Comparison of ENCODE assay signal across 31 mouse cellular contexts in the genomic region with DNA sequence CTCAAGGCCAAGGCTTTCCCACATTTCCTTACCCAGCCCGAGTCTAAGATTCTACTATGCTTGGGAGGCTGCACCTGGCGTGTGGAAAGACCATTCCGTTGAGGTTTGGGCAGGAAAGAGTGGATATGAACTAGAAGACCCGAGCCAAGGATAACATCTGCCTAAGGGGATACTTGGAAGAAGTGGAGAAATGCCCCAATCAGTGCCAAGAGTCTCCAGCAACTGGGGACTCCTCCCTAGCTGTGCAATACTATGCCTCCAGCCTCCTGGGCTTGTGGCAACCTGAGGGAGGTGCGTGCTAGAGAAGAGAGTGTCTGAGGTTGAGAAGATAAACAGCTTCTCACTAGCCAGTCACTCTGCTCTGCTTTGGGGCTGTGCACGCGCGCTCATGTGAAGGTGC. TPM values are rescaled to one million over a fixed set of nuclear protein-coding genes. Genes with fewer than 3 reads are reported as not detected.
A peak's percentile ranks its signal among the peaks of the same experiment; 100 is the strongest.
DNase-seq lines count a peak whose midpoint lies in the region; ATAC-seq lines count a peak whose summit lies in the region.
"Had no signal": no experiment of that assay in that cellular context is flagged by ENCODE, and none has a peak within 500 bp of the region (broad histone marks: within the 10 kb centered on the region; RNA-seq: fewer than 3 reads in every experiment).

No protein-coding gene starts in this region.

- H3K4me2 ChIP-seq in midbrain, embryonic 11.5 days, result no peak overlapping the region
- H3K4me2 ChIP-seq in midbrain, embryonic 15.5 days, result no peak overlapping the region
- H3K4me2 ChIP-seq: embryonic facial prominence, embryonic 13.5 days; forebrain, embryonic 15.5 days; heart, embryonic 12.5 days; intestine, embryonic 15.5 days; liver, embryonic 11.5 days; lung, embryonic 15.5 days; neural tube, embryonic 12.5 days had no signal

- no peaks in the 10 kb centered on the region for H3K9me3 ChIP-seq in midbrain, embryonic 11.5 days (ENCODE audit: control insufficient read depth, low read length)
- H3K9me3 ChIP-seq in midbrain, embryonic 15.5 days, result no peaks in the 10 kb centered on the region
- H3K9me3 ChIP-seq: forebrain, embryonic 15.5 days; intestine, embryonic 15.5 days; lung, embryonic 15.5 days; neural tube, embryonic 12.5 days had no signal

- H3K9ac ChIP-seq in midbrain, embryonic 11.5 days (ENCODE audit: low read length), result no peak overlapping the region
- no peak overlapping the region for H3K9ac ChIP-seq in midbrain, embryonic 15.5 days
- H3K9ac ChIP-seq: embryonic facial prominence, embryonic 13.5 days; forebrain, embryonic 15.5 days; heart, embryonic 12.5 days; intestine, embryonic 15.5 days; lung, embryonic 15.5 days; neural tube, embryonic 12.5 days had no signal

- DNase-seq in frontal cortex, postnatal 36 days (ENCODE audit: low spot score in 2 of 2), result no peak
- DNase-seq in midbrain, embryonic 11.5 days (ENCODE audit: low spot score, missing footprints), result peak; percentile 10
- DNase-seq in 3T3-L1 (ENCODE audit: low read depth, low spot score), result peak; percentile 50
- peak; percentile 99 for DNase-seq in gonadal fat pad, adult 2 months (ENCODE audit: low read depth)
- no peak for DNase-seq in cerebellum, postnatal 10 days
- DNase-seq in cerebellum, adult 9-11 months, result no peak
- DNase-seq: adrenal gland, postnatal 36 days; B cell, adult 2 months; cerebellum, adult 2 months; cerebellum, postnatal 36 days; heart, postnatal 10 days; kidney, adult 8-10 months; layer of hippocampus, postnatal 36 days; left cerebral cortex, postnatal 4 days; right cerebral cortex, adult 18-20 months; thymus, adult 2 months; thymus, postnatal 36 days had no signal

- WGBS in midbrain, embryonic 11.5 days, result 89% methylated on average over 8 of the region's 8 CpGs
- 89% methylated on average over 8 of the region's 8 CpGs for WGBS in midbrain, embryonic 15.5 days

- peak; percentile 72 for ATAC-seq in frontal cortex, adult (ENCODE audit: low TSS enrichment)
- no peak for ATAC-seq in midbrain, embryonic 11.5 days (ENCODE audit: low FRiP score)
- no peak for ATAC-seq in midbrain, embryonic 15.5 days (replicated peaks)
- ATAC-seq: forebrain, embryonic 15.5 days; hindbrain, embryonic 16.5 days; intestine, embryonic 15.5 days had no signal

- no peaks in the 10 kb centered on the region for H3K27me3 ChIP-seq in midbrain, embryonic 11.5 days (ENCODE audit: control insufficient read depth, insufficient read depth, low read length)
- H3K27me3 ChIP-seq in midbrain, embryonic 15.5 days (replicated peaks), result no peaks in the 10 kb centered on the region
- H3K27me3 ChIP-seq: embryonic facial prominence, embryonic 13.5 days; forebrain, embryonic 15.5 days; heart, embryonic 12.5 days; intestine, embryonic 15.5 days; lung, embryonic 15.5 days; neural tube, embryonic 12.5 days had no signal

- no peak overlapping the region for H3K27ac ChIP-seq in midbrain, embryonic 11.5 days (ENCODE audit: low read depth, low read length)
- H3K27ac ChIP-seq in midbrain, embryonic 15.5 days, result no peak overlapping the region
- H3K27ac ChIP-seq: embryonic facial prominence, embryonic 13.5 days; forebrain, embryonic 15.5 days; hindbrain, embryonic 10.5 days; intestine, embryonic 15.5 days; kidney, postnatal 0 days; lung, embryonic 15.5 days; midbrain, embryonic 10.5 days; neural tube, embryonic 12.5 days had no signal

- H3K36me3 ChIP-seq in midbrain, embryonic 11.5 days (ENCODE audit: control insufficient read depth, insufficient read depth, low read length), result no peaks in the 10 kb centered on the region
- no peaks in the 10 kb centered on the region for H3K36me3 ChIP-seq in midbrain, embryonic 15.5 days (replicated peaks)
- H3K36me3 ChIP-seq: embryonic facial prominence, embryonic 13.5 days; forebrain, embryonic 15.5 days; heart, embryonic 12.5 days; hindbrain, embryonic 10.5 days; intestine, embryonic 15.5 days; lung, embryonic 15.5 days; midbrain, embryonic 10.5 days; neural tube, embryonic 12.5 days had no signal

- no peaks in the 10 kb centered on the region for H3K4me1 ChIP-seq in midbrain, embryonic 11.5 days (ENCODE audit: control insufficient read depth, insufficient read depth, low read length)
- no peaks in the 10 kb centered on the region for H3K4me1 ChIP-seq in midbrain, embryonic 15.5 days
- H3K4me1 ChIP-seq: embryonic facial prominence, embryonic 13.5 days; forebrain, embryonic 15.5 days; intestine, embryonic 15.5 days; lung, embryonic 15.5 days; neural tube, embryonic 12.5 days had no signal

- H3K4me3 ChIP-seq in midbrain, embryonic 11.5 days (ENCODE audit: low read depth, low read length), result no peak overlapping the region
- no peak overlapping the region for H3K4me3 ChIP-seq in midbrain, embryonic 15.5 days
- H3K4me3 ChIP-seq: embryonic facial prominence, embryonic 13.5 days; forebrain, embryonic 15.5 days; heart, embryonic 12.5 days; hindbrain, embryonic 10.5 days; intestine, embryonic 15.5 days; lung, embryonic 15.5 days; midbrain, embryonic 10.5 days; myocyte; neural tube, embryonic 12.5 days had no signal

RNA-seq across cellular contexts. Expression of gene Fam189a2, which starts 45.1 kb away (rescaled TPM):
- 2.6 and 2.8 TPM in 2 replicates for polyA plus RNA-seq in midbrain, embryonic 11.5 days (2014; fragmentation: Nextera tagmentation; extraction: Ambion mirVana)
- 1.8 and 2.3 TPM in 2 replicates for polyA plus RNA-seq in midbrain, embryonic 15.5 days (2015; fragmentation: Nextera tagmentation; extraction: Ambion mirVana)
- polyA plus RNA-seq in gonadal fat pad, adult 2 months (2012; rRNA removed), result 82.9 and 85.0 TPM in 2 replicates

Comparison
In these comparisons a context has a peak if more than half of its experiments do, and no peak if none do; other contexts are left out.
1. DNase-seq: peak in midbrain, embryonic 11.5 days (single experiment), 3T3-L1 (single experiment) and gonadal fat pad, adult 2 months (single experiment); none in frontal cortex, postnatal 36 days (0 of 2), cerebellum, postnatal 10 days (0 of 2) and cerebellum, adult 9-11 months (single experiment).
2. RNA of gene Fam189a2, which starts 45.1 kb away (polyA plus RNA-seq): 82.9 to 85.0 TPM in gonadal fat pad, adult 2 months; 2.6 to 2.8 TPM in midbrain, embryonic 11.5 days and 1.8 to 2.3 TPM in midbrain, embryonic 15.5 days; every median in the first group is over 10 times any median in the second.